Mouse (Mus musculus) G1E-ER4 (cell line): Measurements from ENCODE around the gene Hk1. TPM values are rescaled to one million over a fixed set of nuclear protein-coding genes. Genes with fewer than 3 reads are reported as not detected.

Experiments
- GATA1 ChIP-seq: IDR thresholded peaks from one replicate; pipeline ENCODE4 v1.8.0; 2012; ENCODE audit warnings: low read length, inconsistent platforms
- polyA plus RNA-seq: library from polyadenylated mRNA; stranded (reverse); fragments of >175 nt; gene quantifications from 2 replicates; pipeline ENCODE4 v1.2.3, GENCODE M21; 2012

The Hk1 gene
- polyA plus RNA-seq, 1 experiment, result 295 TPM

GRCm38 (mm10) chr10:62310259-62311039, 69.3 kb downstream of the Hk1 start:
- no peak for TF ChIP-seq GATA1

- TF ChIP-seq GATA1, result no peak
Measured at GRCm38 (mm10) chr10:62309593-62309992, 70.1 kb downstream of the Hk1 start.

GRCm38 (mm10) chr10:62308896-62309491, 70.7 kb downstream of the Hk1 start:
- no peak for TF ChIP-seq GATA1

- no peak for TF ChIP-seq GATA1
Measured at GRCm38 (mm10) chr10:62306483-62306882, 73.2 kb downstream of the Hk1 start.

- TF ChIP-seq GATA1, result no peak
Measured at GRCm38 (mm10) chr10:62305090-62305489, 74.6 kb downstream of the Hk1 start.

GRCm38 (mm10) chr10:62300006-62300827, 79.5 kb downstream of the Hk1 start:
- no peak for TF ChIP-seq GATA1

GRCm38 (mm10) chr10:62296086-62296872, 83.4 kb downstream of the Hk1 start:
- no peak for TF ChIP-seq GATA1

- no peak for TF ChIP-seq GATA1
Measured at GRCm38 (mm10) chr10:62294112-62294511, 85.6 kb downstream of the Hk1 start.

GRCm38 (mm10) chr10:62287460-62288124, 92.1 kb downstream of the Hk1 start:
- TF ChIP-seq GATA1, result no peak

GRCm38 (mm10) chr10:62283206-62283792, 96.4 kb downstream of the Hk1 start:
- TF ChIP-seq GATA1, result no peak

- no peak for TF ChIP-seq GATA1
Measured at GRCm38 (mm10) chr10:62282782-62283181, 96.9 kb downstream of the Hk1 start.

GRCm38 (mm10) chr10:62279671-62280070, 100.0 kb downstream of the Hk1 start:
- TF ChIP-seq GATA1, result no peak

- TF ChIP-seq GATA1, result no peak
Measured at GRCm38 (mm10) chr10:62279066-62279465, 100.6 kb downstream of the Hk1 start.

- no peak for TF ChIP-seq GATA1
Measured at GRCm38 (mm10) chr10:62277499-62278293, 102.0 kb downstream of the Hk1 start.
